Mouse (Mus musculus) spleen, adult 2 months (tissue): Measurements from ENCODE around the gene Rubcn.

Source experiments
- CTCF ChIP-seq: fragments of 200-500 bp; IDR thresholded peaks from 2 replicates; pipeline ENCODE4 v1.5.1; 2011; ENCODE audit warnings: mild to moderate bottlenecking, inconsistent platforms; ENCODE audit not compliant: insufficient read depth, insufficient read length, insufficient replicate concordance; ENCODE audit errors: extremely low read depth
- POLR2A ChIP-seq: fragments of 200-500 bp; IDR thresholded peaks from 2 replicates; pipeline ENCODE4 v1.6.1; 2011; ENCODE audit warnings: low read depth, low read length, inconsistent platforms

DNA sequence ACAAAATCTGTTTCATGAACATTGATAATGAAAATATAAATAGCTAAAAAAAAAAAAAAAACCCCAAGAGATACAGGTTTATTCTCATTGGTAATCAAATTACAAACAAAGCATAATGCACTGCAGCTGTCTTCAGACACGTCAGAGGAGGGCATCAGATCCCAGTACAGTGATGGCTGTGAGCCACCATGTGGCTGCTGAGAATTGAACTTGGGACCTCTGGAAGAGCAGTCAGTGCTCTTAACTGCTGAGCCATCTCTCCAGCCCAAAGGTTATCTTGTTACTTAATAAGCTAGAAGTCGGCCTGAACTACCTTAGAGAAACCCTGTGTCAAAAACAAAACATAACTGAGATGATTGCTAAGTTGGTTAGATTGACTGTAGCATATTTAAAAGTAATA, 12.3 kb upstream of the Rubcn start:
- no peak for TF ChIP-seq CTCF
- no peak for TF ChIP-seq POLR2A
